Mouse (Mus musculus) C2C12 (cell line): ENCODE measurements around the gene AC131692.1.

ENCODE experiments used
- CEBPB ChIP-seq: IDR thresholded peaks from one replicate; pipeline ENCODE4 v1.6.1; 2011; ENCODE audit warnings: low read depth, mild to moderate bottlenecking, control low read depth, moderate library complexity
- CTCF ChIP-seq: IDR thresholded peaks from one replicate; pipeline ENCODE4 v1.5.1; 2011; ENCODE audit not compliant: control insufficient read depth, insufficient read depth, insufficient read length
- FOSL1 ChIP-seq: IDR thresholded peaks from one replicate; pipeline ENCODE4 v1.8.0; 2011; ENCODE audit warnings: mild to moderate bottlenecking, low read length; ENCODE audit not compliant: poor library complexity, insufficient read depth, severe bottlenecking
- MAX ChIP-seq: IDR thresholded peaks from one replicate; pipeline ENCODE4 v1.6.1; 2011; ENCODE audit warnings: mild to moderate bottlenecking, control low read depth
- MYOD1 ChIP-seq: IDR thresholded peaks from one replicate; pipeline ENCODE4 v1.6.1; 2011; ENCODE audit warnings: low read depth; ENCODE audit not compliant: control insufficient read depth, insufficient read length
- MYOG ChIP-seq: IDR thresholded peaks from one replicate; pipeline ENCODE4 v1.6.1; 2011; ENCODE audit not compliant: control insufficient read depth, insufficient read length; ENCODE audit errors: extremely low read depth
- USF1 ChIP-seq: IDR thresholded peaks from one replicate; pipeline ENCODE4 v1.6.1; 2011; ENCODE audit warnings: low read depth, mild to moderate bottlenecking, control low read depth, moderate library complexity

DNA sequence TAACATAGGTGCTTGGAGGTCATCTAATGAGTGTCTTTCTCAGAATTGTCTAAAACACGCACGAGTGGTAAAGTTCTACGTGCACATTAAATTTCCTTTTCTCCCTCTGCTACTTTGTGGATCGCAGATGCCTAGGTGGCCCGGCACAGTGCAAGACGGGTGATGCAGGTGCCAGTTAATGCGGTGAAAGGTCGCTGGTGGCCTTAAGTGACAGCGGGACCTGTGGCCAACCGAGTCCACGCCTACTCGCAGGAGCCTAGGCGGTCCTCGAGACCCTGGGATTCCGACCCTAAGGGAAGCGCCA is 46.1 kb downstream of the AC131692.1 start:
- TF ChIP-seq CTCF: no peak
- TF ChIP-seq USF1: no peak
- no peak for TF ChIP-seq MYOG
- no peak for TF ChIP-seq MAX
- TF ChIP-seq CEBPB: no peak
- no peak for TF ChIP-seq FOSL1
- TF ChIP-seq MYOD1: no peak
